Mouse (Mus musculus) cerebral cortex, adult 2 months (tissue): ENCODE measurements around the gene Gm8050.

Experiments
- WGBS: fragments of 180-500 bp; shearing (Covaris S2); methylation state at CpG from one replicate; pipeline ENCODE4 v1.1.7; 2018; 5-methylcytosine and 5-hydroxymethylcytosine counted together

Gene Gm8050

GRCm38 (mm10) chr14:6720151-6720550 is at the start of gene Gm8050:
Gene Gm8050 (minus strand): TSS chr14:6720251.
- 83% methylated on average over 1 of the region's 2 CpGs for WGBS

DNA sequence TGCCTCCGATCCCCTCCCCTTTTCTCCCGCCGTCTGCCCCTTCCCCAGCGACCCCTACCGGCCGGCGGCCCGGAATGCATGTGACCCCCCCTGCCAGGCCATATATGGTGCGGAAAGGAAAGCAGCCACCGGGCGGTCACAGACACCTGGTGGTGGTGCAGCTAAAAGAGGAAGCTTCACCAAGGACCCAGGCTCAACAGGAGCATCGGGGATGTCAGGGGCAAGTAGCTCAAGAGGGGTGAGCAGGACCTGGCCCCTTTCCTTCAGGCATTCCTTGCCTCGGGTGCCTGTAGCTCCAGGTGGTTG is 37.1 kb upstream of the Gm8050 start:
- WGBS = 2% methylated on average over 5 of the region's 13 CpGs

GRCm38 (mm10) chr14:6756384-6757230 is 36.6 kb upstream of the Gm8050 start:
- 0% methylated on average over 29 of the region's 67 CpGs for WGBS

- WGBS = no CpG with 5 or more reads among the region's 2 CpGs
Measured at GRCm38 (mm10) chr14:6742232-6742631, 22.2 kb upstream of the Gm8050 start, which contains the start of gene Gm3636. Gene Gm3636 (minus strand): TSS chr14:6742332.

- no CpG with 5 or more reads among the region's 1 CpGs for WGBS
Measured at GRCm38 (mm10) chr14:6684070-6684469, 36.0 kb downstream of the Gm8050 start, which contains the start of gene Gm10251. Gene Gm10251 (minus strand): TSS chr14:6684170.
